Mouse (Mus musculus): Measurements from ENCODE around the gene Gm26661. TPM values are rescaled to one million over a fixed set of nuclear protein-coding genes. Genes with fewer than 3 reads are reported as not detected.

The Gm26661 gene
- polyA plus RNA-seq, 1 experiment from 2014 or later = not detected

DNA sequence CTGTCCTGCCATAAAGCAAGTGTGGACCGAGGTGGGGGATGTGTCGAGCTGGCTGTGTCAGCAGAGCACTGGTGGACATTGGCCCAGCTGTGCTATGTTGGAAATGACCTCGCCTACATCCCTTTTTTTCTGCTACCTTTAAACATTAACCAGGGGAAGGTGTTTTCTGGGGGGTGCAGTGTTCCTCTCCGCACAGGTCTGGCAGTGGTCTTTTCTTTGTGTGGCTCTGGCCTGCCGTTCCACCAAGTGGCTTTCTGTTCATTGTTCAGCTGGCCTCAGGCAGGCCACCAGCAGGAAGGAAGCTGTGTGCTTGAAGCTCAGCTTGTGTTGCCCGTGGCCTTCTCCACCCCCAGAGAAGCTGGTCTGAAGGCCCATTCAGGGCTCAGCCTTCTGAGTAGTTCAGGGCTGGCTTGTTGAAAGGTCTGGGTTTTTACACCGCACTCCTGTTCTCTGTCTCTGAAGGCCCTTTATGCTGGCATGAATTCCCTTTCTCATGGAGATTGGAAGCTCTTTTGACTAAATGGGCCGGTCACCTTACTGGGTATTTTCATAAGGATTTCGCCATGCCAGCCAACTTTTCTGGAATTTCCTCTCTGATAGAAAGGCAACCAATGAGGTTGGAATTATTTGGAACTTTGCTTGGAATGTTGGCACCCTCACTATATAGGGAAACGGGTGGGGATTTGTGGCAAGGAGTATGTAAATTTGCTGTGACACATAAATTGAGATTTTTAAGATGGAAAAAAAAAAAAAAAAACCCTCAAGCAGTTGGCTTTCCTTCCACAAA is 35.0 kb downstream of the Gm26661 start:
- Histone ChIP-seq H3K9ac (replicated peaks) (peak overlapping the region; percentile 45), H3K36me3 (replicated peaks; ENCODE audit: insufficient read depth, low read length) (no peaks in the 10 kb centered on the region), H3K4me1 (ENCODE audit: insufficient read depth) (peaks cover 33% of the 10 kb centered on the region), H3K27me3 (ENCODE audit: insufficient read depth, low read length) (no peaks in the 10 kb centered on the region), H3K4me3 (ENCODE audit: low read depth, low read length) (no peak overlapping the region), H3K27ac (ENCODE audit: low read depth) (peak overlapping the region; percentile 94), H3K9me3 (ENCODE audit: low read length) (no peaks in the 10 kb centered on the region), H3K4me2 (ENCODE audit: low read depth, low read length) (peak overlapping the region; percentile 19)
- TF ChIP-seq CTCF (IDR thresholded peaks at IDR 0.05; ENCODE audit: low read depth) (no peak), EP300 (IDR thresholded peaks at IDR 0.05; ENCODE audit: low read depth) (peak; percentile 66)
- ATAC-seq = peak; percentile 93
- DNase-seq = peak; percentile 62
- 28% methylated on average over 10 of the region's 10 CpGs for WGBS (ENCODE audit: insufficient replicate concordance)

DNA sequence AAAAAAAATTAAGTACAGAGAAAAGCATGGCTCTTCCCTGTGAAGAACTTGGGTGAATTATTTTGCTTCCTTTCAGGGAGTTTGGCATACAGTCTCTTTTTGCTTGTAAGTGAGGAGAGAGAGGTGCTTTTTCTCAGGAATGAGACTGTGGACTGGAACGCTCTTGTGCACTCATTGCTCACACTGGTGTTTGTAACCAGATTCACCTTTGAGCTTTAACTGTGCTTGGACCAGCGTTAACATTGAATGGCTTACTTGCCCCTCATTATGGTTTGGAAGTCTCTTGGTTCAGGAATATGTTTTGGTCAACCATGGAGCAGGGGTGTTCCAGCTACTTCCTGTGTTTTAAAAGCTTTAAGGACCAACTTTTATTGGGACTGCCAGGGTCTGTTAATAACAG is 37.8 kb downstream of the Gm26661 start:
- ATAC-seq (peak; percentile 20; the same call in 1 of the 2 replicates), DNase-seq (no peak)
- H3K4me2 ChIP-seq (ENCODE audit: low read depth, low read length) = no peak overlapping the region
- H3K27me3 ChIP-seq (ENCODE audit: insufficient read depth, low read length) = no peaks in the 10 kb centered on the region
- WGBS (ENCODE audit: insufficient replicate concordance) = 59% methylated on average over 2 of the region's 2 CpGs
- TF ChIP-seq EP300 (IDR thresholded peaks at IDR 0.05; ENCODE audit: low read depth) (no peak), CTCF (IDR thresholded peaks at IDR 0.05; ENCODE audit: low read depth) (no peak)
- H3K9ac ChIP-seq (replicated peaks) = no peak overlapping the region
- peaks cover 32% of the 10 kb centered on the region for H3K4me1 ChIP-seq (ENCODE audit: insufficient read depth)
- peak overlapping the region; percentile 73 for H3K27ac ChIP-seq (ENCODE audit: low read depth)
- H3K4me3 ChIP-seq (ENCODE audit: low read depth, low read length) = no peak overlapping the region
- no peaks in the 10 kb centered on the region for H3K9me3 ChIP-seq (ENCODE audit: low read length)
- H3K36me3 ChIP-seq (replicated peaks; ENCODE audit: insufficient read depth, low read length) = no peaks in the 10 kb centered on the region

DNA sequence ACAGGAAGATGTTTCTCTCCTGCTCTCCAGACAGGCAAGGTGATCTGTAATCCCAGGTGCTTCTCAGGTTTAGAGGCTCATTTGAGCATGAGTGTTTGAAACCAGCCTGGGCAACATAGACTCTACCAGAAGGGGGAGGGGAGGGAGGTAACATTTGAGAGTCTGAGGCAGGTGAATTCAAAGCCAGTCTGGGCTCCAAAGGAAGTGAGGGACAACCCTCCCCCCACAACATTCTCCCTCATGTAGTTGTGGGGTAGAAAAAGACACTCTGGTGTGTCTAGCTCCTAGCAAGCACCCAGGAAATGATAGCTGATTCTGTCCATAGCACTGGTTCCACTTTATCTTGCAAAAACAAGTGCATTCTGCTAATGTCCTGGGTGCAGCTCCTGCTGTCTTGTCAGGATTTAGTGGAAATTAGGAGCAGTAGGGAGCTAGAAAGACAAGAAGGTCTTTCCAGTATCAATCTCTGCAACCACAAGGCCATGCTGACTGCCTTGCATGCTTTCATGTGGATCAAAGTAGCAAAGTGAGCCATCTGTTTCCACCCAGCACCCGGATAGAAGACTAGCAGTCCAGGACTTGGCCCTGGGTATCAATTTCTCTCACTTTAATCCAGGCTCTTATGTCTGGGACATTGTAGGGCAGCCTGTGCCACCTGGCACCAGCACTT is 40.5 kb downstream of the Gm26661 start:
- TF ChIP-seq EP300 (IDR thresholded peaks at IDR 0.05; ENCODE audit: low read depth) (no peak), CTCF (IDR thresholded peaks at IDR 0.05; ENCODE audit: low read depth) (no peak)
- Histone ChIP-seq H3K27ac (ENCODE audit: low read depth) (no peak overlapping the region), H3K9me3 (ENCODE audit: low read length) (no peaks in the 10 kb centered on the region), H3K4me1 (ENCODE audit: insufficient read depth) (peaks cover 16% of the 10 kb centered on the region), H3K4me3 (ENCODE audit: low read depth, low read length) (no peak overlapping the region), H3K9ac (replicated peaks) (no peak overlapping the region), H3K36me3 (replicated peaks; ENCODE audit: insufficient read depth, low read length) (no peaks in the 10 kb centered on the region), H3K27me3 (ENCODE audit: insufficient read depth, low read length) (no peaks in the 10 kb centered on the region), H3K4me2 (ENCODE audit: low read depth, low read length) (no peak overlapping the region)
- ATAC-seq (no peak), DNase-seq (no peak)
- 28% methylated on average over 1 of the region's 1 CpGs for WGBS (ENCODE audit: insufficient replicate concordance)

DNA sequence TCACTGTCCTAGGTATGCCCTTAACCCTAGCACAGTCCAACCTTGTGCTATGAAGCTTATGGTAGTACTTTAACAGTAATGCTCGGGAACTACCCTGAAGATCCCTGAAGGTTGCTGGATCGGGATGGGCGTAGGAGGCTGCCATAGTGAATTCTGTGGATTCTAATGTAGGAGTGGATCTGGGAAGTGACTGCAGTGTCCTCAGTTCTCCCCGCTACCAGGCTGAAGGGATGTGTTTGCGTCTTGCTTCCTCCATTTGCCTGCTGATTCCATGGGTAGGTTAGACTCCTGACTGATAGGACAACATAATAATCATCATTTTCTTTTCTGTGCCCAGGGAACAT is 41.0 kb downstream of the Gm26661 start:
- Histone ChIP-seq H3K4me3 (ENCODE audit: low read depth, low read length) (no peak overlapping the region), H3K9me3 (ENCODE audit: low read length) (no peaks in the 10 kb centered on the region), H3K27me3 (ENCODE audit: insufficient read depth, low read length) (no peaks in the 10 kb centered on the region), H3K9ac (replicated peaks) (no peak overlapping the region), H3K27ac (ENCODE audit: low read depth) (no peak overlapping the region), H3K36me3 (replicated peaks; ENCODE audit: insufficient read depth, low read length) (no peaks in the 10 kb centered on the region), H3K4me1 (ENCODE audit: insufficient read depth) (peaks cover 11% of the 10 kb centered on the region), H3K4me2 (ENCODE audit: low read depth, low read length) (no peak overlapping the region)
- DNase-seq = no peak
- WGBS (ENCODE audit: insufficient replicate concordance) = 82% methylated on average over 5 of the region's 5 CpGs
- TF ChIP-seq EP300 (IDR thresholded peaks at IDR 0.05; ENCODE audit: low read depth) (no peak), CTCF (IDR thresholded peaks at IDR 0.05; ENCODE audit: low read depth) (no peak)
- ATAC-seq = no peak

DNA sequence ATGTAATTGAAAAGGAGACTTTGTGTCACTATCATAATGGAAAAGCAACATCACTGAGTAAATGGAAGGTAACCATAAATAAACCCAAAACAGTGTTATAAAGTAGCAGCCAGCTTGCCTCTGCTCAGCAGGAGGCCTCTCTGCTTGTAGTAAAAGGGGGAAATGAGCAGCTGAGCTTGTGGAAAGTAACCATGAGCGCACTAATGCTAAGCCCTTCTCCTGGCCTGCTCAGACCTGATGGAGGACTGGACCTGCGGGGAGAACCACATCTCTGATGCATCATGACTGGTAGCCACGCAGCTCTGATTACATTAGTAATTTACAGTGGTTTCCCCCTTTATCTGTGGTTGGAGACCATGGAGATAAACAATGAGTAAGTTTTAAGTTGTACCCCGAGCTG is 42.1 kb downstream of the Gm26661 start:
- no peak overlapping the region for H3K4me3 ChIP-seq (ENCODE audit: low read depth, low read length)
- ATAC-seq (no peak), DNase-seq (no peak)
- H3K4me2 ChIP-seq (ENCODE audit: low read depth, low read length) = no peak overlapping the region
- TF ChIP-seq EP300 (IDR thresholded peaks at IDR 0.05; ENCODE audit: low read depth) (no peak), CTCF (IDR thresholded peaks at IDR 0.05; ENCODE audit: low read depth) (no peak)
- no peaks in the 10 kb centered on the region for H3K9me3 ChIP-seq (ENCODE audit: low read length)
- no peak overlapping the region for H3K27ac ChIP-seq (ENCODE audit: low read depth)
- peaks cover 10% of the 10 kb centered on the region; the same call in 1 of the 2 replicates for H3K4me1 ChIP-seq (ENCODE audit: insufficient read depth)
- no peaks in the 10 kb centered on the region for H3K36me3 ChIP-seq (replicated peaks; ENCODE audit: insufficient read depth, low read length)
- H3K9ac ChIP-seq (replicated peaks) = no peak overlapping the region
- WGBS (ENCODE audit: insufficient replicate concordance) = 61% methylated on average over 4 of the region's 4 CpGs
- H3K27me3 ChIP-seq (ENCODE audit: insufficient read depth, low read length) = no peaks in the 10 kb centered on the region

DNA sequence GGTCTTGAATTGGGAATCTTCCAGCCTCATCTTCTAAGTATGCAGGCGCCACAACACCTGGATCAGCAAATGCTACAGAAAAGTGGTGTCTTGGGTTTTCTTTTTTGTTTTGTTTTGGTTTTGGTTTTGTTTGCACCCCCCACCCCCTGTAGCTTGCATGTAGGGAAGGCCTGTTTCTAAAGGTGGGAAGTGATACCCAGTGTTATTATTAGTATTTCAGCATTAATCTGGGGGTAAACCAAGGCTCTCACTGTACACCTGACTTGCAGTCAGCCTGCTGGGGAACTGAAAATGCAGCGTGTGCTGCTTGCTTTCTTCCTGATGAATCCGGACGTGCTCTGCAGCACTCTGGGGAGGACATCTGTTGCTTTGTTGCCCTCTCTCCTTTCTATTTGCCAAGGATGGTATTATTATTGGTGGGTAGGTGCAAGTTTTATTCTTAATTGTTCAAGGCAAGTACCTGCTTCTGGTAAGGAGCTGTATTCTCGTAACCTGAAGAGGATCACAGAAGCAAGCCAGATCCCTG is 47.2 kb downstream of the Gm26661 start:
- no peak for ATAC-seq
- H3K36me3 ChIP-seq (replicated peaks; ENCODE audit: insufficient read depth, low read length) = no peaks in the 10 kb centered on the region
- DNase-seq = no peak
- H3K27me3 ChIP-seq (ENCODE audit: insufficient read depth, low read length) = no peaks in the 10 kb centered on the region
- TF ChIP-seq EP300 (IDR thresholded peaks at IDR 0.05; ENCODE audit: low read depth) = no peak
- TF ChIP-seq CTCF (IDR thresholded peaks at IDR 0.05; ENCODE audit: low read depth) = no peak
- H3K27ac ChIP-seq (ENCODE audit: low read depth) = no peak overlapping the region
- WGBS (ENCODE audit: insufficient replicate concordance) = 72% methylated on average over 5 of the region's 5 CpGs
- no peak overlapping the region; the same call in 1 of the 2 replicates for H3K9ac ChIP-seq (replicated peaks)
- H3K4me3 ChIP-seq (ENCODE audit: low read depth, low read length) = no peak overlapping the region
- H3K4me1 ChIP-seq (ENCODE audit: insufficient read depth) = peaks cover 9% of the 10 kb centered on the region
- no peak overlapping the region for H3K4me2 ChIP-seq (ENCODE audit: low read depth, low read length)
- H3K9me3 ChIP-seq (ENCODE audit: low read length) = no peaks in the 10 kb centered on the region

Measured in liver, postnatal 0 days (tissue).